Mouse (Mus musculus): ENCODE data around the gene Phactr2.

Gene Phactr2

DNA sequence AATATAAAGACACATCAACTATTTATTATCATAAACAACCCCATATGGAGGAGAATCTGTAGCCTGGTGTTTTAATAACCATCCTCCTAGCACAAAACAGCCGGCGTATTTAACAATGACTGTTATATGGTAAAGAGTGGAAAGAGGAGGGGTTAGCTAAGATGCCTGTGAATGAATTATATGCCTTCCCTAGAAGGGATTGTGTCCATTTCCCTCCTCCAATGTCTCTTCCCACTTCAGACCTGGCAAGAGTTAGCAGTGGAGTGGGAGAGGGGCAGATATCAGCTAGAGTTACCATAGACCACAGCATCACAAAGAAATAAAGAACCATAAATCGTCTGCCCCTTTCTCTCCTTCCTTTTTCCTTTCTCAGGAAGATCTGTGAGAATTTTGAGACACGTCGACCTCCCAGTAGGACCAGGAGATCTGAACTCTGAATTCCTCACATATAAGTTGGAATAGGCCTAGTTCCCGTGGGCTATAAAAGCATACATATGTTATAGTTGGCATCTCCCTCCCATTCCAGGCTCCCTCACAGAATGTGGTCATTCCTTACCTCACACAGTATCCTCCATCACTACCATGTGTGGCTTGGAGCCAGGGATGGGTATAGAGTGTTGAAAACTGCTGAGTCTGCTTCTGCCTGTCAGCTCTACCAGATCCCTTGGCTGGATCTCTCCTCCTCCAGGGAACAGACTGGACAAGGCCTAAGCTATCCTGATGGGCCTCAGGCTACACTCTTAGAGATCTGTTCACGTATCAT is 25.7 kb downstream of the Phactr2 start:
- in situ Hi-C loops (cut with MseI, MboI) = no loop called here

DNA sequence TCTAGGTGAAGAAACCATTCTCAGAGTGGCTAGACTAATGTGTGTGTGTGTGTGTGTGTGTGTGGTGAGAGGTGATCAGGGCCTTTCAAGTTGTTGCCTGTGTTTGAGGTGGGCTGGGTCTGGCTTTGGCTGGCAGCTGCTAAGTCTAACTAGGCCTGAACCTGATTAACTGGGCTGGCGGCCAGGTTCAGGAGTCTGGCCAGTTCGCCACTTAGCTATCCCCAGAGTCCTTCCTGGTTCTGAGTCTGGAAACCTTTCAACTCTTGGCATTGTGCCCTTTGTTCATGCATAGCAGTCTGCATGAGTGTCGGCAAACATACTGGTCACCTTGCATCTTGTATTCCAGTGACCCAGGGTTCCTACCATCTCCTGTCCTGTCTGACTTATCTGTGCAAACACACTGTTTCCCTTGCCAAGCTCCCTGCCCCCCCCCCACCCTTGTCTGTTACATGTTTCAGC is 27.4 kb downstream of the Phactr2 start:
- in situ Hi-C loops (cut with MseI, MboI) = no loop called here

DNA sequence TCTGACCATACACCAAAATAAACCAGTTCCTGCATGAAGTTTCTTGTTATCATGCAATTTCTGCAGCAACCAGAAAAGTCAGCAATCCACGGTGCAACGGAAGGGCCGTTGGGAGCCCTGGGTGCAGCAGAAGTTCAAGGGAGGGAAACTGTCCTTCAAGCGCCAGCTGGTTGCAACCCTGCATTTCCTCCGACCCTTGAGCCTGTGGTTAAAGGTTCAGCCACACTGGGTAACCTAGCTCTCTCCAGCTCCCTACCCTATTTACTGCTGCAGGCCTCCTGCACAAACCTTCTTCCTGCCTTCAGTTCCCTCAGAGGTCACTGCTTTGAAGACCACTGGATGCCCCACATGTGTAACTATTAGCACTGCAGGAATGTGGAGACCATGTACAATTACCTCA is 30.0 kb downstream of the Phactr2 start:
- in situ Hi-C loops (cut with MseI, MboI) = no loop called here

DNA sequence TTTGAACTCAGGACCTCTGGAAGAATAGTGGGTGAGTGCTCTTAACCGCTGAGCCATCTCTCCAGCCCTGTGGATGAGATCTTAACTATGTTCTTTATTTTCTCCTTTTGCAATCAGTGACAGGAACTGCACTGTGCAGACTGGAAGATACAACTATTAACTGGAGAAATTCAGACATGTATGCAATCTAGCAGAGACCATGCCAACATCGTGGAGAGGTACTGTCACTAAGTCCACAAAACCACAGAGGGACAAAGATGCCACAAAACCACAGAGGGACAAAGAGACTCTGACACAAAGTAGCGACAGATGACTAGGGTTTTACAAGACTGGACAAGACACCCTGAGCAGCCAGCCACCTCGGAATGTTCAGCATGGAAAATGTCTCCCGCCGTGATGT is 30.6 kb downstream of the Phactr2 start:
- in situ Hi-C loops (cut with MseI, MboI) = no loop called here

DNA sequence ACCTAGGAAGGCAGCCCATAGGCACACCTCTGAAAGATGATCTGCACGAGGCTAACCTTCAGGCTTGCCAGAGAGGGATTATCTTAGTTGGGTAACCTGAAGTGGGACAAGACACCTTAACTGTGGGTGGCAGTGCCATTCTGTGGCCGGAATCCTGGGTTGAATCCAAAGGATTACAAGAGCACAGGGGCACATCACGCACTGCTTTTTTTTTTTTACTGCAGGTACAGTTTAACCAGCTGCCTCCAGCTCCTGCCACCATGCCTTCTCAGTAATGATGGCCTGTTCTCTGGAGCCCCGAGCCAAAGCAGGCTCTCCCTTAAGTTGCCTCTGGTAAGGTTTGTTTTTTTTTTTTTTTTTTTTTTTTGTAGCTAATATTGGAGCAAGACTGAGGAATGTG is 33.9 kb downstream of the Phactr2 start:
- in situ Hi-C loops (cut with MseI, MboI) = no loop called here

DNA sequence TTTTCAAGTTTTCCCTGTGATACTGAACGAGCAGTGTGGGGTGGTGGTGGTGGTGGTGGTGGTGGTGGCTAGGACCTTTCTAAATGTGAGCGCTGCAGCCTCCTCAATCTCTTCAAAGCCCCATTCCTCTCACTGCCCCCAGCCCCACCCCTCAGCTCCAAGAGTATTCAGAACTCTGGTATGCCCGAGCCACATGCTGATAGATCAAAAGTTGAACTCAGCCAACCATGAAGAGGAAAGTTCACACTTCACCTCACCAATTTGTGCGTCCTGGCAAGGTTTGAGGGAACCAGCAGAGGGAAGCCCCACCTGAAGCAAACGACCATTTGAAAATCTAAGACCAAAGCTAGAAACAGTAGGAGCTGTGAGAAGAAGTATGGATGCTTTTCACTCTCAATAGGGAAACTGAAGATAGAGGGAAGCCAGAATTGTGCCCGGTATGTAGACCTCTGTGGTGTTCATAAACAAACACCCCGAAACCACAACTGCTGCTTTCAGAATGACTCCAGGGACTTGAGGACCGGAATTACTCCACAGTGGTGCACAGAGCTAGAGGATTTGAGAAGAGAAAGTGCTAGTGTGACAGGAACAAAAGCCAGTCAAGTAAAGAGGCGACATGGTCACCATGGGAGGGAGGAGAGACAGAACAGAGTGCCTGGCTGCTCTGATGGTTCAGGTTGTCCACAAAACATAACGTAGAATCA is 35.9 kb downstream of the Phactr2 start:
- in situ Hi-C loops (cut with MseI, MboI) = loop anchor here in 1 of 2 experiments (10.0 kb wide), 1 partner anchor 343 kb away; no protein-coding TSS in a partner anchor

DNA sequence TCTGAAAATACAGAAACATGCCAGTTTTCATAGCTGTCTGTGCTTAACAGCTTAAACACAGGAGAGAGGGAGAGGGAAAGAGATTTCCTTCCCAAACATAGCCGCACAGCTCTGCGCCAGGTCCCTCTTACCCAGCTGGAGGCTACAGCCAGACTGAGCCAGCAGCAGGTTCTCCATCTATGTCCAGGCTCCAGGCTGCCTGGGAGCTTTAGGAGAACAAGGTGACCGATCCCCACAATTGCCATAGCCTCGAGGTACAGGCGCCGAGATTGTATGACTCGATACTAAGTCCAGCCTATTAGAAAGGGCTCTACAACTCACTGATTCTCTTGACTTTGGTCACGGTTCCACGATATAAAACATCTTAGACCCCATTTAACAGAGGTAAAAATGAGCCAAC is 37.2 kb downstream of the Phactr2 start:
- in situ Hi-C loops (cut with MseI, MboI) = loop anchor here in 1 of 2 experiments (10.0 kb wide), 1 partner anchor 342 kb away; no protein-coding TSS in a partner anchor

DNA sequence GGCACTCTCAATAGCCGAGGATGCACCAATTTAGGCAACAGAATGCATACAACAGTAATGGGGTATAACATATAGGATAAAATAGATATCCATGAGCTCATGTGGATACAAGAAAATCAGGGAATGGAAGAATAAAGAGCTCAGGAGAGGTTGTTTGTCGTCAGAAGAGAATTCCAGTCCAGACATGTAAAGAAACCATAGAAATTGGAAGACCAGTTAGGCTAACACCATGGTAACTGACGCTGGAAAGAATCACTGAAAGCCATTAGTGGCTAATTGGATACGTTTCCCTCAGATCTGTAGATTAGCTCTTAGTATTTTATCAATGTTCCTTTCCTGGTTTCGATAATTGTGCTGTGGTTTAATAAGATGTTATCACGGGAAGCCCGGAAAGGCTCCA is 41.2 kb downstream of the Phactr2 start:
- in situ Hi-C loops (cut with MseI, MboI) = loop anchor here in 1 of 2 experiments (10.0 kb wide), 1 partner anchor 338 kb away; no protein-coding TSS in a partner anchor

DNA sequence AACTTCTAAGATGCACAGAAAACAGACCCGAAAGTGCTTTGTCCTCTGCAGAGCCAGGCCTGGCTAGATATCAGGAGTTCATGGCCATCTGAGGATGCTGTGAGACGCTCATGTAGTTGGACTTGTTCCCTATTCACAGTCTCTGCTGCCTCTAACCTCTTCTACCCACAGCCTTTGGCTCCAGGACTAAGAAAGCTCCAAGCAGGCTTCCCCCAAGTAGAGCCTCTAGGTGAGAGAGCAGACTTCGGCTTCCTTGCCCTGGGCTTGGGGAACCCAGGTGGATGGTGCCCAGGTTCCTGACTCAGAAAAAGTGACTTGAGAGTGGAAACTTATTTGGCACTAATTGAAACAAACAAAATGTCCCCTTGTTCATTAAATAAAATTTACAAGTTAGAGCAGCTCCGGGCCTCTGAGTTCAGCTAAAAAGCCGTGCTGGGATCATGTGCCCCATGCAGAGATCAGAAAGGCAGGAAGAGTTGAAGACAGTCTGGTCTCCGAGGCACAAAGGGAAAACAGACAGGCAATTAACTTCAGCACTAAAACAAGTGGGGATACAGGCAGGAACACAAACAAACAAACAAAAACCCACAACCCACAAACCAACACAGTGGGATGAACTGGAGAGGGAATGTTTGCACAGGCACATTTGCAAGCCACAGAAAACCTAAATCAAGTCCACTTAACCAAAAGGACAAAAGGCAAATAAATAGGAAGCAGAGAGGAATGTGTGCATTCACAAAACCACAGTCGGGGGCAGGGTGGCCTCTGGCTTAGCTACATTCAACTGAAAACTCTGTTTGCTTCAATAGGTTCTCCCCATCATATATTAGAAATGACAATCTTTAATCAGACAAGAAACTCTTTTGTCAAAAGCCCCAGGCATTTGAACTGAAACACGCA is 42.3 kb downstream of the Phactr2 start:
- in situ Hi-C loops (cut with MseI, MboI) = loop anchor here in 1 of 2 experiments (10.0 kb wide), 1 partner anchor 337 kb away; no protein-coding TSS in a partner anchor

DNA sequence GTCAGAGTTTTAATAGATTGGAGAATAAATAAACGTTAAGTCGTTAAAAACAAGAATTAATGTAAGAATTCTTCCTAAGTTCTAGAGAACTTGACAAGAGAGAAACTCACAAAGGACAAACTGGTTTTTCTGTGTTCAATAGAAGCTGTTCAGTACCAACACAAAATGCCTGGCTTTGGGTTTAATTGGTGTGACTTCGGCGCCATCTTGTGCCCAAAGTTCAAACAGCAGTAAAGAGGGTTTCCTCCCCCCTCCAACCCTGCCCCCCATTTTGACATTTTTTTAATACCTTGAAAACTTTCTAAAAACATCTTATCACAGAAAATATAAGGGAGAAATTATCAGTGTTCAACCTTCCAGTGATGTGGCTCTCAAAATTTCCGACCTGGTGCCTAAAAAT is 44.4 kb downstream of the Phactr2 start:
- in situ Hi-C loops (cut with MseI, MboI) = loop anchor here (5.0 to 10.0 kb wide), 2 partner anchors 335 to 412 kb away; no protein-coding TSS in a partner anchor

DNA sequence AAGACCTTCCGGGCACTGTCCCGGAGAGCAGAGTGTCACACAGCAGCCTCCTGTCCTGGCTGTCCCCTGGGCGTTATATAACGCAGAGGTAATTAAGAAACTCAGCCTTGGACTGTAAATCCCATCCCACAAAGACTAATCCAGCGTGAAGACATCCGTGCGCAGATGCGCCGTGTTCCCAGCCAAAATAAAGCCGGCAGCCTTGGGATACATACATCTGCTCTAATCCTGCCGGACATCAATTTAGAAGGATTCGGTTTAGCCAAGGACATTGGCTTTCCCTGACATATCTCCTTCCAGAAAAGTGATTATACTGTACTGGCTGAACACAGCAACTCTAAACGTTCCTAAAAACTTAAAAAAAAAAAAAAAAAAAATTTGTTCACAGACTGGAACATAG is 45.0 kb downstream of the Phactr2 start:
- in situ Hi-C loops (cut with MseI, MboI) = loop anchor here (5.0 kb wide), 1 partner anchor 412 kb away; no protein-coding TSS in a partner anchor

DNA sequence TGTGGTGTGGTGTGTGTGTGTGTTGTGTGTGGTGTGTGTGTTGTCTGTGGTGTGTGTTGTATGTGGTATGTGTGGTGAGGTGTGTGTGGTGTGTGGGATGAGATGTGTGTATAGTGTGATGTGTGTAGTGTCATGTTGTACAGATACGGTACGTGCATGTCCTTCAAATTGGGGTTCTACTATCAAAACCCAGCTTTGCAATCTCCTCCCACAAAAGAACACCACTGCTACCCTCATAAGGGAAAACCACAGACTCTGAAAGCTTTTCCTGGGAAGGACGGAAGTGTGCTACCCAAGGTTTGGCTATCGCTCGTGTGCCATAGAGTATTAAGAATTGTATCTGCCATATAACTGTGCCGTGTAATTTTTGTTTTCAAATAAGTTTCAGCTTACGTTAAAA is 45.7 kb downstream of the Phactr2 start:
- in situ Hi-C loops (cut with MseI, MboI) = loop anchor here (5.0 kb wide), 1 partner anchor 411 kb away; no protein-coding TSS in a partner anchor

DNA sequence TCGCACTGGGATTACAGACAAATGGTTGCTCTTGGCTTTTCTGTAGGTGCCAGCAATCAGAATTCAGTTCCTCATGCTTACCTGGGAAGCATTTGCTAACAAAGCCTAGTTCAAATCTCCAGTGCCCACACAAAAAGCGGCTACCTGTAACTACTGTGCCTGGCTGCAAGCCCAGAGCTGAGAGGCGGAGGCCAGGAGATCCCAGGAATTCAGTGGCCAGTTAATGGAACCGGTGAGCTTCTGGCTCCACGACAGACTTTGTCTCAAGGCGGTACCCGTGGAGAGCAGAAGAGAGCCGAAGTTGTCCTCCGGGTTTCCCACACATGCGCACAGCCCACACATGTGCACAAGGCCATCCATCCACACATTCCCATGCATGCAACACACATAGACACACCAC is 46.6 kb downstream of the Phactr2 start:
- in situ Hi-C loops (cut with MseI, MboI) = loop anchor here (5.0 kb wide), 1 partner anchor 410 kb away; no protein-coding TSS in a partner anchor

DNA sequence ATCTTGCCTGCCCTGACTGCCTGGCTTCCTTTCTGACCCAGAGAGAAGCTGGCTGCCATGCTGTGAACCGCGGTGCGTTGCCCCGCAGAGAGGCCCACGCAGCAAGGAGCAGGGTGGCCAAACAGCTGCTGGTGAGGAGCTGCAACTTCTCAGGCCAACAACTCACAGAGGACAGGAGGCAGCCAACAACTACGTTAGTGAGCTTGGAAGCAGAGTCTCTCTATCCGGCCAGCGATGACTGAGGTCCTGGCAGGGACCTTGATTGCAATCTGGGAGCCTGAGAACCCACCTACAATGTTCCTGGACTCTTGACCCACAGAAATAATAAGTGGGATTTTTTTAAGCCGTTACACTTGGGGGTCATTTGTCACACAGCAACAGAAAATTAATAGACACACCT is 49.0 kb downstream of the Phactr2 start:
- in situ Hi-C loops (cut with MseI, MboI) = loop anchor here (5.0 kb wide), 1 partner anchor 408 kb away; no protein-coding TSS in a partner anchor

DNA sequence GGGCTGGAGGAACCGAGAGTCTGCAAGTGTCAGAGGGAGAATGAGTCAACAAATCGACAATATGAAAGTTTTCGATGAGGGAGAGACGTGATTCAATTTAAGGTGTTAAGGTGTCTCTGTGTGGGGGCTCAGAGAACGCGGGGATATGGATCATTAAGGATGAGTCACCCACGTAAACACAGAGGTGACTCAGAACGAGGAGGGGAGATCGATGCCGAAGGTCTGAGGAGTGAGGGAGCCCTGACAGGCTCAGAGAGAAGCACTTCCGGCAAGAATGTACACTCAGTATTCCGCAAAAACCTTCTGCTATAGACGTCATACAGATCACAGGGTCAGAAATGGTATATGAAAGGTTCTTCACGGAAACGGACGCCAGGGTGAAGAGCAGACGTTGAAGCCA is 49.7 kb downstream of the Phactr2 start:
- in situ Hi-C loops (cut with MseI, MboI) = loop anchor here in 1 of 2 experiments (5.0 kb wide), 1 partner anchor 332 kb away; no protein-coding TSS in a partner anchor

DNA sequence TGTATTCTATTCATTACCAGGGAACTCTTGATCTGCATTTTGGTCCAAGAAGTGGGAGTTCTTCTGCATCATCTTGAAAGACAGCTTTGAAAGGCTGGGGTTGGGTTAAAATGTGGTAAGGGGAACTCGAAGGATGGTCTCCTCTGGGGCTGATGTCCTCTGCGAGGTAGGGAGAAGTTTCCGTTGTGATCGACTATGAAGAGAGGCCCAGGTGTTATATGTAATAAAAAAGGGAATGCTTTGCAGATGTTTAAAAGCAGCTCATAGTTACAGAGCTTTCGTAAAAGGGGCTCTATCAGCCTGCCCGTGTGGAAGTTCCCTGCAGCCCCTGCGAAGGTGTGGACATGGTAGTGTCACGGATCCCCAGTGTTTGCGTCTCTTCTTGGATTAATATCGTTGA is 50.2 kb downstream of the Phactr2 start:
- in situ Hi-C loops (cut with MseI, MboI) = loop anchor here in 1 of 2 experiments (5.0 kb wide), 1 partner anchor 332 kb away; no protein-coding TSS in a partner anchor

DNA sequence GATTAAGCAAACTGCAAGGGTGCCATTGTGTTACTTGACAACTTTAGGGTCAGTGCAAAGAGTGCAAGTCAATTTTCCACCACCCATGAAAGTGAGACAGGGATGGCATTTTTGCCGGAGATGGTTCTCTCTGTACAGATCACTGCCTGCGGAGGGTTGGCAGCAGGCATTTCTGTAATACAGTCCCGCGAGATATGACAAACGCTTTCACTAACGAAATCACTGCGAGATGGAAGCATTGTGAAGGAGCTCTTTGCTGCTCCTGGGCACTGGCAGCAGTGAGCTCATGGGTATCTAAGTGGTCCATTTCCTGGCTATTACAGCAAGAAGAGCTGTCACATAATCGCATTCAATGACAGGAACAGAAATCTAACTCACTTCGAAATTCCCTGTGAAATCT is 52.1 kb downstream of the Phactr2 start:
- in situ Hi-C loops (cut with MseI, MboI) = loop anchor here in 1 of 2 experiments (5.0 kb wide), 1 partner anchor 330 kb away; no protein-coding TSS in a partner anchor

DNA sequence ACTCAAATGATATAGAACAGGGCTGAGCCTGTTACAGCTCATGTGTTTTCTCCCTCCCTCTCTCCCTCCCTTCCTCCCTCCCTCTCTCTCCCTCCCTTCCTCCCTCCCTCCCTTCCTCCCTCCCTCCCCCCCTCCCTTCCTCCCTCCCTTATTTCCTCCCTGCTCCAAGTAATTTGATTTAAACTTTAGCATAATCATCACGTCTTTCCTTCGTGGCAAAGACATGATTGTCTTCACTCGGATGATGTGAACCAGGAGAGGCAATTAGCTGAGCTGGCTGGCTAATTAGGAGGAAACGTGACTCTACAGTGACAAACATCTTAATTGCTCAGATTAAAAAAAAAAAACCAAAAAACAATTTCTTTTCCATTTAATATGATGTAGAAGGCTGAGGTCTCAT is 55.0 kb downstream of the Phactr2 start:
- in situ Hi-C loops (cut with MseI, MboI) = no loop called here

DNA sequence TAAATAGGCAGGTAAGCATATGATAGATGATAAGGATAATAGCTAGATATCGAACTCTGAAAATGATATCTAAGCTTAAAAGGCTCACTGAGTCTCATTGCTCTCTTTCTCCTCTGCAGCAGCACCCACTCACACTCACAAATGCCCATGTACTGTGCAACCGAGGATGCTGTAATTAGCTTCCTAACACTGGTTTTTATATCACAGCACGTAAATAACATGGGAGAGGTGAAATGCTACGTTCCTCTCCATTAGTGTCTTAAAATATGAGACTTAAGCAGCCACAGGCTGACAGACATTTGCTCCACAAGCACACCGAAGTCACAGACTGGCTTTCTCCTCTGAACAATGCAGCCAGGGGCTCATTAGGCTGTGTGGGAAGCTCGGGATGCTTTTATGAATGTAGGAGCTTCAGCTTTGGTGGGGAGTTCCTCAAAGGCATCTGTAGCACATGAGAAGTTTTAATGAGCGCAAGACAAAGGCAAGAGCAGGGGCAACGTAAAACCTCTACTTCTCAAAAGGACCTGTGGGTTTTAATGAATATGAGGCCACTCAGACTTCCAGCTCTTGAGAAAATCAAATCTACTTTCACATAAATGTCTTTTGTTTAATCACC is 58.6 kb downstream of the Phactr2 start:
- in situ Hi-C loops (cut with MseI, MboI) = no loop called here

DNA sequence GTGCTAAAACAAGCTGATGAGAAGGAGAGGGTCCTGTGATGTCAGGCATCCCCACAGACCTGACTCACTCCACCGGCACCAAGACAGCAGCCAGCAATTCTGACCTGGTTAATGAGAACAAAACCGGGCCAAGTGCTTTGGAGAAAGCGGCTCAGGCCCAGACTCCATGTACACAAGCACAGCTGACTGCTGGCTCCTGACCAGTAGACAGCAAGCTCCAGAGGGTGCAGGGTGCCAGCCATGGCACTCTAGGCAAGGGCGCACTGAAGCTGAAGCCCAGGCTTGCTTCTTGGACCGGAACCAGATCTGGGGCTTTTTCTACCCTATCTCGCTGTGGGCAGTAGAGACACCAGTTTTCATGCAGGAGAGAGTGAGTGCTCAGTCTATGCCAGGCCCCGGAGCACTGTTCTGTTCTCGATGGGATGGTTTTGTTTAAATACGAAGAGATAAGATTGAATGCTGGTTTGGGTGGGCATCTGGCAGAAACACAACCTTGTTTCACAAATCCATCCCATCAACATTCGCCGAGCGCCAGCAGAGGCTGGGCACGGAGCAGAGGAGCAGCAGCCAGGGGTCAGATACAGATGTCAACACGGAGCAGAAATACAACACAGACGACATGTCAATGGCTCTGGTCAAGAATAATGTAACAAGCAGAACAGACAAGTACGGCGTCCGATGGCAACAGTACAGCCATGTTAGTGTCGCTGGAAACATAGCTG is 61.8 kb downstream of the Phactr2 start:
- in situ Hi-C loops (cut with MseI, MboI) = no loop called here
